ENCODE assay signal across 9 mouse cellular contexts in genomic region chr9:72449367-72449766, GRCm38 (mm10). TPM values are rescaled to one million over a fixed set of nuclear protein-coding genes. Genes with fewer than 3 reads are reported as not detected.
DNase-seq lines count a peak whose midpoint lies in the region; ATAC-seq and TF ChIP-seq lines count a peak whose summit lies in the region.
"Had no signal": no experiment of that assay in that cellular context is flagged by ENCODE, and none has a peak within 500 bp of the region (broad histone marks: within the 10 kb centered on the region; RNA-seq: fewer than 3 reads in every experiment).

No protein-coding gene starts in this region.

- WGBS in heart, embryonic 14.5 days = 40% methylated on average over 7 of the region's 7 CpGs
- WGBS in liver, embryonic 16.5 days (ENCODE audit: insufficient replicate concordance) = 24% methylated on average over 7 of the region's 7 CpGs
- WGBS in stomach, postnatal 0 days = 55% methylated on average over 7 of the region's 7 CpGs
- WGBS in forebrain, embryonic 11.5 days = 93% methylated on average over 7 of the region's 7 CpGs
- WGBS in hindbrain, embryonic 16.5 days = 92% methylated on average over 7 of the region's 7 CpGs

- no peaks in the 10 kb centered on the region for H3K9me3 ChIP-seq in heart, embryonic 14.5 days (ENCODE audit: control insufficient read depth, low read length)
- H3K9me3 ChIP-seq in liver, embryonic 16.5 days (replicated peaks; ENCODE audit: control insufficient read depth, low read length) = no peaks in the 10 kb centered on the region
- no peaks in the 10 kb centered on the region for H3K9me3 ChIP-seq in stomach, postnatal 0 days (ENCODE audit: control insufficient read depth, low read length)
- H3K9me3 ChIP-seq in forebrain, embryonic 11.5 days (ENCODE audit: control insufficient read depth, low read length) = no peaks in the 10 kb centered on the region
- H3K9me3 ChIP-seq in hindbrain, embryonic 16.5 days (ENCODE audit: control insufficient read depth, low read length) = no peaks in the 10 kb centered on the region
- H3K9me3 ChIP-seq: embryonic facial prominence, embryonic 15.5 days had no signal

- peak overlapping the region; percentile 40 to 59 for H3K27ac ChIP-seq in heart, embryonic 14.5 days (replicated peaks in 1 of 2; ENCODE audit: control insufficient read depth in 1 of 2, insufficient read depth in 1 of 2, low read depth in 2 of 2, low read length in 2 of 2)
- H3K27ac ChIP-seq in liver, embryonic 16.5 days (ENCODE audit: low read length) = peak overlapping the region; percentile 58
- peak overlapping the region; percentile 58 for H3K27ac ChIP-seq in stomach, postnatal 0 days (replicated peaks)
- no peak overlapping the region for H3K27ac ChIP-seq in forebrain, embryonic 11.5 days (ENCODE audit: low read depth, low read length)
- H3K27ac ChIP-seq in hindbrain, embryonic 16.5 days (ENCODE audit: low read depth, low read length) = no peak overlapping the region
- H3K27ac ChIP-seq: embryonic facial prominence, embryonic 15.5 days had no signal

- H3K4me2 ChIP-seq in heart, embryonic 14.5 days (ENCODE audit: low read length) = peak overlapping the region; percentile 66
- peak overlapping the region; percentile 60 for H3K4me2 ChIP-seq in liver, embryonic 16.5 days (ENCODE audit: low read depth, low read length)
- peak overlapping the region; percentile 48 for H3K4me2 ChIP-seq in stomach, postnatal 0 days (replicated peaks; ENCODE audit: low read depth)
- no peak overlapping the region for H3K4me2 ChIP-seq in forebrain, embryonic 11.5 days (ENCODE audit: low read depth, low read length, severe bottlenecking)
- H3K4me2 ChIP-seq in hindbrain, embryonic 16.5 days (ENCODE audit: low read length) = no peak overlapping the region
- H3K4me2 ChIP-seq: embryonic facial prominence, embryonic 15.5 days had no signal

- peak; percentile 36 to 78 for DNase-seq in adrenal gland, adult (ENCODE audit: inconsistent age in 2 of 2, low spot score in 1 of 2)
- DNase-seq in adrenal gland, postnatal 4 days (ENCODE audit: low spot score in 2 of 2) = no peak
- peak; percentile 17 for DNase-seq in NIH3T3 (ENCODE audit: low read depth)
- no peak for DNase-seq in stomach, postnatal 0 days (ENCODE audit: low spot score)
- no peak for DNase-seq in forebrain, embryonic 11.5 days (ENCODE audit: low spot score)

- H3K4me3 ChIP-seq in heart, embryonic 14.5 days (ENCODE audit: control insufficient read depth in 1 of 2, insufficient read depth in 1 of 2, low read depth in 1 of 2, low read length in 2 of 2) = peak overlapping the region; percentile 40 to 45
- peak overlapping the region; percentile 52 for H3K4me3 ChIP-seq in liver, embryonic 16.5 days (ENCODE audit: low read depth, low read length)
- H3K4me3 ChIP-seq in stomach, postnatal 0 days (ENCODE audit: low read depth, low read length) = peak overlapping the region; percentile 35
- H3K4me3 ChIP-seq in forebrain, embryonic 11.5 days (ENCODE audit: low read depth, low read length) = no peak overlapping the region
- H3K4me3 ChIP-seq in hindbrain, embryonic 16.5 days (ENCODE audit: low read length) = no peak overlapping the region
- H3K4me3 ChIP-seq: embryonic facial prominence, embryonic 15.5 days had no signal

- peak overlapping the region; percentile 68 for H3K9ac ChIP-seq in heart, embryonic 14.5 days (ENCODE audit: low read length)
- peak overlapping the region; percentile 33 for H3K9ac ChIP-seq in liver, embryonic 16.5 days (ENCODE audit: low read depth, low read length)
- peak overlapping the region; percentile 8; the same call in 1 of the 2 replicates for H3K9ac ChIP-seq in stomach, postnatal 0 days (ENCODE audit: low read length)
- H3K9ac ChIP-seq in forebrain, embryonic 11.5 days (ENCODE audit: low read length) = no peak overlapping the region
- H3K9ac ChIP-seq in hindbrain, embryonic 16.5 days (ENCODE audit: low read depth, low read length) = no peak overlapping the region
- H3K9ac ChIP-seq: embryonic facial prominence, embryonic 15.5 days had no signal

- TF ChIP-seq CTCF in stomach, postnatal 0 days (IDR thresholded peaks at IDR 0.05; ENCODE audit: low read depth) = no peak

- H3K27me3 ChIP-seq in heart, embryonic 14.5 days (ENCODE audit: control insufficient read depth, insufficient read depth, low read length) = no peaks in the 10 kb centered on the region
- no peaks in the 10 kb centered on the region for H3K27me3 ChIP-seq in liver, embryonic 16.5 days (ENCODE audit: control insufficient read depth, insufficient read depth, low read depth, low read length)
- no peaks in the 10 kb centered on the region for H3K27me3 ChIP-seq in stomach, postnatal 0 days (ENCODE audit: control insufficient read depth, insufficient read depth, low read length)
- no peaks in the 10 kb centered on the region for H3K27me3 ChIP-seq in forebrain, embryonic 11.5 days (ENCODE audit: control insufficient read depth, insufficient read depth, low read length)
- H3K27me3 ChIP-seq in hindbrain, embryonic 16.5 days (replicated peaks; ENCODE audit: control insufficient read depth, insufficient read depth, low read length) = no peaks in the 10 kb centered on the region
- H3K27me3 ChIP-seq: embryonic facial prominence, embryonic 15.5 days had no signal

- H3K36me3 ChIP-seq in heart, embryonic 14.5 days (ENCODE audit: control insufficient read depth, insufficient read depth, low read length) = peaks cover 32% of the 10 kb centered on the region
- H3K36me3 ChIP-seq in liver, embryonic 16.5 days (ENCODE audit: control insufficient read depth, insufficient read depth) = peaks cover 80% of the 10 kb centered on the region
- H3K36me3 ChIP-seq in stomach, postnatal 0 days (ENCODE audit: control insufficient read depth, insufficient read depth, low read length) = no peaks in the 10 kb centered on the region
- peaks cover 5% of the 10 kb centered on the region; the same call in 1 of the 2 replicates for H3K36me3 ChIP-seq in forebrain, embryonic 11.5 days (ENCODE audit: control insufficient read depth, insufficient read depth, low read length)
- no peaks in the 10 kb centered on the region for H3K36me3 ChIP-seq in hindbrain, embryonic 16.5 days (ENCODE audit: control insufficient read depth, insufficient read depth, low read length)

- no peak for TF ChIP-seq EP300 in stomach, postnatal 0 days (optimal IDR thresholded peaks at IDR 0.05)

- ATAC-seq in heart, embryonic 14.5 days (ENCODE audit: insufficient number of reproducible peaks, insufficient read depth, low FRiP score, low read depth) = no peak
- peak; percentile 74 for ATAC-seq in liver, embryonic 16.5 days (ENCODE audit: low read depth)
- peak; percentile 59; the same call in 1 of the 2 replicates for ATAC-seq in stomach, postnatal 0 days (ENCODE audit: low FRiP score, low TSS enrichment)
- no peak for ATAC-seq in forebrain, embryonic 11.5 days (replicated peaks; ENCODE audit: low FRiP score)
- no peak for ATAC-seq in hindbrain, embryonic 16.5 days

- H3K4me1 ChIP-seq in heart, embryonic 14.5 days (ENCODE audit: control insufficient read depth in 2 of 2, insufficient read depth in 2 of 2, low read length in 2 of 2) = peaks cover 0 to 10% of the 10 kb centered on the region in 2 experiments; a peak in 2 of 4 replicates
- peaks cover 34% of the 10 kb centered on the region for H3K4me1 ChIP-seq in liver, embryonic 16.5 days (ENCODE audit: control insufficient read depth, low read depth, low read length)
- H3K4me1 ChIP-seq in stomach, postnatal 0 days (replicated peaks; ENCODE audit: control insufficient read depth, insufficient read depth) = no peaks in the 10 kb centered on the region
- H3K4me1 ChIP-seq in forebrain, embryonic 11.5 days (replicated peaks; ENCODE audit: control insufficient read depth, insufficient read depth, low read length) = no peaks in the 10 kb centered on the region
- no peaks in the 10 kb centered on the region for H3K4me1 ChIP-seq in hindbrain, embryonic 16.5 days (ENCODE audit: control insufficient read depth, insufficient read depth, low read depth, low read length)

RNA-seq across cellular contexts. Expression of gene Mns1, which starts 11.6 kb away (rescaled TPM):
- total RNA-seq in adrenal gland, postnatal 4 days (2021) = 1 to 10 TPM; 4.7 to 5.0 TPM
- polyA plus RNA-seq in heart, embryonic 14.5 days (2014; fragmentation: Nextera tagmentation; extraction: Ambion mirVana) = 11.1 and 11.6 TPM in 2 replicates
- polyA plus RNA-seq in liver, embryonic 16.5 days (2015; fragmentation: Nextera tagmentation; extraction: Ambion mirVana) = 87.9 and 88.3 TPM in 2 replicates
- 4.0 and 5.0 TPM in 2 replicates for polyA plus RNA-seq in stomach, postnatal 0 days (2015; fragmentation: Nextera tagmentation; extraction: Ambion mirVana)
- 48.6 and 51.7 TPM in 2 replicates for polyA plus RNA-seq in forebrain, embryonic 11.5 days (2014; fragmentation: Nextera tagmentation; extraction: Ambion mirVana)
- polyA plus RNA-seq in hindbrain, embryonic 16.5 days (2015; fragmentation: Nextera tagmentation; extraction: Ambion mirVana) = 8.6 and 9.2 TPM in 2 replicates

RNA-seq across cellular contexts. Expression of gene Tex9, which starts 42.6 kb away (rescaled TPM):
- 10 to 100 TPM; 18.2 to 18.5 TPM for total RNA-seq in adrenal gland, postnatal 4 days (2021)
- 15.3 and 22.8 TPM in 2 replicates for polyA plus RNA-seq in heart, embryonic 14.5 days (2014; fragmentation: Nextera tagmentation; extraction: Ambion mirVana)
- polyA plus RNA-seq in liver, embryonic 16.5 days (2015; fragmentation: Nextera tagmentation; extraction: Ambion mirVana) = 2.4 and 3.2 TPM in 2 replicates
- polyA plus RNA-seq in stomach, postnatal 0 days (2015; fragmentation: Nextera tagmentation; extraction: Ambion mirVana) = 9.6 and 10.8 TPM in 2 replicates
- 75.1 and 77.6 TPM in 2 replicates for polyA plus RNA-seq in forebrain, embryonic 11.5 days (2014; fragmentation: Nextera tagmentation; extraction: Ambion mirVana)
- 32.0 and 34.6 TPM in 2 replicates for polyA plus RNA-seq in hindbrain, embryonic 16.5 days (2015; fragmentation: Nextera tagmentation; extraction: Ambion mirVana)

Comparison
In these comparisons a context has a peak if more than half of its experiments do, and no peak if none do; other contexts are left out.
1. DNase-seq: peak in adrenal gland, adult (2 of 2) and NIH3T3 (single experiment); none in adrenal gland, postnatal 4 days (0 of 2), stomach, postnatal 0 days (single experiment) and forebrain, embryonic 11.5 days (single experiment).
2. ATAC-seq: peak in liver, embryonic 16.5 days (single experiment) and stomach, postnatal 0 days (single experiment); none in heart, embryonic 14.5 days (single experiment), forebrain, embryonic 11.5 days (single experiment) and hindbrain, embryonic 16.5 days (single experiment).
3. H3K27ac ChIP-seq: peak in heart, embryonic 14.5 days (2 of 2), liver, embryonic 16.5 days (single experiment) and stomach, postnatal 0 days (single experiment); none in forebrain, embryonic 11.5 days (single experiment) and hindbrain, embryonic 16.5 days (single experiment).
4. H3K4me2 ChIP-seq: peak in heart, embryonic 14.5 days (single experiment), liver, embryonic 16.5 days (single experiment) and stomach, postnatal 0 days (single experiment); none in forebrain, embryonic 11.5 days (single experiment) and hindbrain, embryonic 16.5 days (single experiment).
5. H3K4me3 ChIP-seq: peak in heart, embryonic 14.5 days (2 of 2), liver, embryonic 16.5 days (single experiment) and stomach, postnatal 0 days (single experiment); none in forebrain, embryonic 11.5 days (single experiment) and hindbrain, embryonic 16.5 days (single experiment).
6. H3K9ac ChIP-seq: peak in heart, embryonic 14.5 days (single experiment), liver, embryonic 16.5 days (single experiment) and stomach, postnatal 0 days (single experiment); none in forebrain, embryonic 11.5 days (single experiment) and hindbrain, embryonic 16.5 days (single experiment).